Mouse (Mus musculus): ENCODE data around the gene Slc24a5. TPM values are rescaled to one million over a fixed set of nuclear protein-coding genes. Genes with fewer than 3 reads are reported as not detected.
"Not testable (repeated sequence)": the region's sequence is repeated elsewhere in the genome, so short reads cannot be mapped to it uniquely, and the experiment has no call there.

Gene Slc24a5
- total RNA-seq, 2 experiments from 2014 or later, result 0.26 TPM; not detected in 1

GRCm38 (mm10) chr2:125104491-125104890, 36.6 kb downstream of the Slc24a5 start:
- intact Hi-C loops (cut with DNase I); DNase-seq (ENCODE audit: extremely low spot score in 1 of 2, low spot score in 2 of 2): not testable (repeated sequence)

- intact Hi-C loops (cut with DNase I), result not testable (repeated sequence)
Observed at GRCm38 (mm10) chr2:125106536-125106935, 38.6 kb downstream of the Slc24a5 start.

DNA sequence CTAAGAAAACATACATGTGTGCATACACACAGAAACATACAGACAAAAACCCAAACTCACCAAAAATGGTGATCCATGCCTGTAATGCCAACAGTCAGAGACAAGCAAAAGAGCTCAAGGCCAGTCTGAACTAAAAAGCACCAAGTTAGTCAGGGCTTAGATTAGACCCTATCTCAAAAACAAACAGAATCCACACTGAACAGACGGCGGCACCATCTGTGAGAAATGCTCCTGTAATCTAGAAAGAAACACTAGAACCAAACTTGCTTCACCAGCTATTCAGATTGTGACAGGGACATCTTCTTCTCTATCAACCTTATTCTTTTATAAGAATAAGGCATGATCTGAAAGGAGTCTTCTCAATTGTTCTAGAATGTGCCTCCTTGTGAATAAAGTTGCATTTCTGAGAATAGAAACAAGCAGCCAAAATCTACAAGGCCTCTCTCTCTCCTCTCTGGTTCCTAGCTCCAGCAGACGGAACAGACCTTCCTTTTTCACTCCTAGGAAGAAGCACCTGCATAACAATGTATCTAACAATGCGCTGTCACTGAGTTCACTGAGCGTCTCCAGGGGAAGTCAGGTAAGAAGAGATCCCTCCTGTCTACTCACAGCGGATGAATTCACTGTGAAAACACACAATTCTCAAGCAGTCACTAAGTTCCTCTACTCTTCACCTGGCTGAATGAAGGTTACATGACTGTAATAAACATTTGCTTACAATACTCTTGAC, 51.6 kb downstream of the Slc24a5 start:
- intact Hi-C loops (cut with DNase I), result no loop called here

More at GRCm38 (mm10) chr2:125106536-125106935, 38.6 kb downstream of the Slc24a5 start:
- not testable (repeated sequence) for DNase-seq (ENCODE audit: extremely low spot score in 1 of 2, low spot score in 2 of 2)

DNA sequence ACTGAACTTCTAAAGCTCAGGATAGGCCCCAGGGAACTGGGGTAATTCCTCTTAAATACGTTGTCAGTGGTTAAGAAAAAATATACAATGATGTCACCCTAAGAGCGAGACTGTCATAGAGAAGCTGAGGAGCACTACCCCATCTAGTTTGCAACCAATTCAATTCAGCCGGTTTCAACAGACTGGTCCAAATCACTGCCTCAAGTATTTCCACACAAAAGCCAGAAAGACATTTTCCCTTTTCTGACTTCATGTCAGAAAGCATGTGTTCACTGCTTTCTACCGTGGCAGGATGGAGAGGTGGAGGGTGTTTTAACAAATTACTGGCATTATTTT, 54.3 kb downstream of the Slc24a5 start:
- no peak for DNase-seq (ENCODE audit: extremely low spot score in 1 of 2, low spot score in 2 of 2)

More for the DNA sequence above, 51.6 kb downstream of the Slc24a5 start:
- peak in 1 of 2 experiments; percentile 49 for DNase-seq (ENCODE audit: extremely low spot score in 1 of 2, low spot score in 2 of 2)

GRCm38 (mm10) chr2:125122624-125123476, 54.9 kb downstream of the Slc24a5 start:
- peak; percentile 19 to 67 for DNase-seq (ENCODE audit: extremely low spot score in 1 of 2, low spot score in 2 of 2)
- intact Hi-C loops (cut with DNase I), result no loop called here

More for the DNA sequence above, 54.3 kb downstream of the Slc24a5 start:
- intact Hi-C loops (cut with DNase I), result no loop called here

- intact Hi-C loops (cut with DNase I), result no loop called here
Observed at GRCm38 (mm10) chr2:125123477-125123852, 55.5 kb downstream of the Slc24a5 start, which contains the start of gene Myef2. Myef2 (minus strand) TSS chr2:125123661.

DNA sequence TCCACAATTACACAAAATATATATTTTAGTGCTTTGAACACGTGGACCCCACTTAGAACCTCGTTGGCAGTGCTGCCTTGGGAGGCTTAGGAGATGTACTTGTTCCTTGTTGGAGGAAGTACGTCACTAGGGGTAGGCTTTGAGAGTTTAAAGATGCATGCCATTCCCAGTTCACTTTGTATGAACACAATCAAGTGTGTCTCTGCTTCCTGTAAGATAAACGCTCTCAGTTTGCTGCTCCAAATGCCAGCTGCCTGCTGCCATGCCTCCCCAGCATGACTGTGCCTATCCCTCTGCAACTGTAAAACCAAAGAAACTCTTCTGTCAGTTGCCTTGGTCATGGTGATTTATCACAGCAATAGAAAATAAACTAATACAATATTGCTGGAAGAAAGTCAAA, 57.9 kb downstream of the Slc24a5 start:
- intact Hi-C loops (cut with DNase I), result no loop called here
- no peak for DNase-seq (ENCODE audit: extremely low spot score in 1 of 2, low spot score in 2 of 2)

More at GRCm38 (mm10) chr2:125123477-125123852, 55.5 kb downstream of the Slc24a5 start, which contains the start of gene Myef2:
- peak; percentile 63 to 92 for DNase-seq (ENCODE audit: extremely low spot score in 1 of 2, low spot score in 2 of 2)

- no peak for DNase-seq (ENCODE audit: extremely low spot score in 1 of 2, low spot score in 2 of 2)
- intact Hi-C loops (cut with DNase I), result no loop called here
Observed at GRCm38 (mm10) chr2:125126792-125127191, 58.9 kb downstream of the Slc24a5 start.

DNA sequence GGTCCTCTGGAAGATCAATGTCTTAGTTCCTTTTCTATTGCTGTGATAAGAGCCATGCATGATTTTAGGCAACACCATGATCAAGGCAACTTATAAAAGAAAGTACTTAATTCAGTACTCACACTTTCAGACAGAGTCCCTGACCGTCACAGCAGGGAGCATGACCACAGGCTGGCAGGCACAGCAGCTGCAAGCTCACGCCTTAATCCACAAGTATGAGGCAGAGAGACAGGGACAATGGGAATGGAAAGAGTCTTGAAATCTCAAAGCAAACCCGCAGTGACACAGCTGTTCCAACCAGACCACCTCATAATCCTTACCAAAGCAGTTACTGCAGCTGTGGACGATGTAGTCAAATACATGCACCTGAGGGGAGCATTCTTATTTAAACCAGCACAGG, 66.2 kb downstream of the Slc24a5 start:
- intact Hi-C loops (cut with DNase I), result no loop called here
- DNase-seq (ENCODE audit: extremely low spot score in 1 of 2, low spot score in 2 of 2), result no peak

GRCm38 (mm10) chr2:125135903-125136811, 68.2 kb downstream of the Slc24a5 start, which contains the start of gene Ctxn2:
Ctxn2 (plus strand) TSS chr2:125136692.
- intact Hi-C loops (cut with DNase I), result no loop called here
- peak; percentile 27 to 76 for DNase-seq (ENCODE audit: extremely low spot score in 1 of 2, low spot score in 2 of 2)

GRCm38 (mm10) chr2:125136846-125137245, 68.9 kb downstream of the Slc24a5 start:
- intact Hi-C loops (cut with DNase I), result no loop called here
- DNase-seq (ENCODE audit: extremely low spot score in 1 of 2, low spot score in 2 of 2), result no peak

Other genes with a start within 250 kb of the Slc24a5 start
- 100 to 1,000 TPM; 118 to 121 TPM for gene Myef2, start 55.5 kb downstream of the Slc24a5 start, total RNA-seq (2021)
- 10 to 100 TPM in 1 of 2 experiments, 1 to 10 TPM in 1; 7.0 to 11.4 TPM for gene Ctxn2, start 68.6 kb downstream of the Slc24a5 start, total RNA-seq (2021)
- gene Slc12a1, start 84.4 kb downstream of the Slc24a5 start, total RNA-seq (2021), result under 1 TPM in 1 of 2 experiments, not detected in 1; 0.17 TPM
- gene Dut, start 179.1 kb downstream of the Slc24a5 start, total RNA-seq (2021), result 10 to 100 TPM; 37.8 to 39.3 TPM

All from left cerebral cortex, postnatal 10 days (tissue).